Mouse (Mus musculus): ENCODE measurements around the gene Rps6kb2. TPM values are rescaled to one million over a fixed set of nuclear protein-coding genes. Genes with fewer than 3 reads are reported as not detected.

The Rps6kb2 gene
- 1.2 TPM for polyA plus RNA-seq (2014; fragmentation: Illumina TruSeq; extraction: RNeasy Lipid Tissue Mini Kit (QIAGEN cat#74804))

DNA sequence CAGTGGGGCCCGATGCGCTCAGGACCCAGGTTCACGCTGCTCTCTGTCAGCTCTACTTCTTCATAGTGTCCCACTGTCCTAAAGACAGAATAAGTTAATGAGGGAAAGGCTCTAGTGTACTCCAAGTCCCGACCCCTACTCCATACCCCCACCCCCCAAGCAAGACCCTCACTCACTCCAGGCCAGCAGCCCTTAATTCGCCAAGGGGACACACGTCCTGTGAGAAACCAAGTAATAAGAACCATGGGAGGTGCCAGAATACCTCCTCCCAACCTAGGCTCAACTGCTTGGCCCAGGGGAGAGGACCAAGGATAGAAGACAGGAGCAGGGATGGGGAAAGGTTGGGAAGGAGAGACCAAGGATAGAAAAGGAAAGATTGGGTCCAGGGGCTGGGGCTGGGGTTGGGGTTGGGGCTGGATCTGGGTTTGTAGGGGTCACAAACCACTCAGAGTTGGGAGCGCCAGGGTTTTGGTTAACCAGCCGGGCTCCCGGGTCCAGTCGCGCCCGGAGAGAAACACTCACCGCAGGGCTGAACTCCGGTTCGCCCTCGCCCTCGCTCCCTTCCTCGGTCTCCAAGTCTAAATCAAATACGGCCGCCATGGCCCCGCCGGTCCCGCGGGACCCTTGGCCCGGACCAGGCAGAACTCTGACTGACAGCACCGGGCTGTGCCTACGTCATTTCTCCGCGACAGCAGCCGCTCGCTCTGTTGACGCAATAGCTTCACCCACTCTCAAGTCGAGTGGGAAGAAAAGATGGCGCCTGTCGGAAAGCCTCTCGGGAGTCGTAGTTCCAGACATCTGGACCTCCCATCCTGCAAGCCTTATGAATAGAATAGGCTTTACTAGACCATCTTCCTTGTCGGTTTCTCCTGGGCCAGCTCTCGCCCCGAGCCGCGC is at the start of gene Rps6kb2:
Rps6kb2 (minus strand) TSS at position 709 of the 897 bp plus-strand sequence.

DNA sequence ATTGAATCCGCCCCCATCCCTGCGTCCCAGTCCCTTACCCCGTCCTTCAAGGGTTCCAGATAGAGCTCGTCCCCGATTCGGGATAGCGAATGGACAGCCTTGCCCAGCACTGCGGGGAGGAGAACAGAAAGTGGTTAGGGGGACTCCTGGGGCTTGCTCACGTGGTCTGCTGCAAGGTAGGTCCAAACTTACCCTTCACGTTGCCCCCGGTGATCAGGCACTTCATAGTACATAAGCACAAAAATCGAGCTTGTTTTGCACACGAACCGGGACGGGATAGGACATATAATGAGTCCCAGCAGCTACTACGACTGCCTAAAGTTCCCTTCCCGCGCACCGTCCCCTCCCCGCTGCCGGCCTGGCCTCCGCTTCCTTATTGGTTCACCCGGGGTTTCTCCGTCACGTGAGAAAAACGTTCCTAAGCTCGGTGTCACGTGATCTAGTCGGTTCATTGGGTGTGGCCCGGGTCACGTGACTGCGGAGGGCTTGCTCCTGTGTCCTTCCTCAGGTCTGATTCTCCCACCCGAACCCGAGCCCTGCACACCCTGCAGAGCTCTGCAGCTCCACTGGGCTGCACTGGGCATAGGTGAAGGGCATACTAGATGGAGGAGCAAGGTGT is 38.2 kb upstream of the Rps6kb2 start, which contains the start of gene Rad9a:
Rad9a (minus strand) TSS at position 372 of the 619 bp plus-strand sequence.

GRCm38 (mm10) chr19:4191528-4192250 is 28.5 kb upstream of the Rps6kb2 start, which contains the start of gene Ppp1ca:
Gene Ppp1ca, plus strand, starts transcription at chr19:4192065.

DNA sequence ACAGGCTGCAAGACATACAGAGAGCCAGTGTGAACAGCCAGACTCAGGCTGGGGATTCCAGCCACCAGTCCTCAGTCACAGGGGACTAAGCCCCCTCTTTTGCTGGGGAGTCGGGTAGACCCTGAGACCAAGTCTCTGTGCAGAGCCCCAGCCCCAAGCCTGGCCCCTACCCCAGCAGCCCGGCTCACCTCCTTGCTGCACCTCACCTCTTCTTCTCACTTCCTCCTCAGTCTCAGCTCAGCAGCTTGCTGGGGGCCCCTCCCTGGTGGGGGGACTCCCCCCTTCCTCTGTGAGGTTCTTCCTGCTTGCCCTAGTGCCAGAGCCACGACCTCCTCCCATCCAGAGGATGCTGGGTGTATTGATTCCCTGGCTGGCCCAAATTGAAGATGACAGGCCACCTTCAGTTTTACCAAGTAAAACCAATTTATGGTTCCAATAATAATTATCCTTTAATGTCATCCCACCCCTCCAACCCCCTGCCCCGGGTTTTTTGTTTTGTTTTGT is 27.7 kb upstream of the Rps6kb2 start, which contains the start of gene Tbc1d10c:
Tbc1d10c (minus strand) TSS at position 454 of the 504 bp plus-strand sequence.

DNA sequence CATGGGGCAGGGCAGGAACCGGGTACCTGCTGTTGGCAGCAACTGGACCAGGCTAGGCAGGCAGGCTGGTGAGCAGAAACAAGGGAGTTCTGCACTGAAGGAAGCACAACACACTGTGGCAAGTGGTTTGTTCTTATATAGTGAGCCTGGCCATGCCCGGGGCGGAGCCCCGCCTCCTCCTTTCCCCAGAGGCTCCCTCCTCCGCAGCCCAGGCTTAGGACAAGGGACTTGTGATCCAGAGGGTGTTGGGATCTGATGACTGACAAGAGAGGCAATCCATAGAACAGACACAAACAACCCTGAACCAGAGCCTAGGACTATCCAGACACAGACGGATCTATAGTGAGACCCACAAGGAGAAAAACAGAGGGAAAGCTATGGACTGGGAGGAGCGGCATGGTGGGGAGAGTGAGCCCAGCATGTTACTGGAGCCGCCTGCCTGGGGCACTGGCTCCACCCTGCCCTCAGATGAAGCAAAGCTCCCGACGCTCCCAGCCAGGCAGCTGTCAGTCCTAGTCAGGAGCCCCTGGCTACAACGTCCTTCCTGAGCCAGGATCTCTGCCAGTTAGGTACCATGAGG is 12.3 kb upstream of the Rps6kb2 start, which contains the start of gene Carns1:
Carns1 (minus strand) TSS at position 112 of the 580 bp plus-strand sequence.

DNA sequence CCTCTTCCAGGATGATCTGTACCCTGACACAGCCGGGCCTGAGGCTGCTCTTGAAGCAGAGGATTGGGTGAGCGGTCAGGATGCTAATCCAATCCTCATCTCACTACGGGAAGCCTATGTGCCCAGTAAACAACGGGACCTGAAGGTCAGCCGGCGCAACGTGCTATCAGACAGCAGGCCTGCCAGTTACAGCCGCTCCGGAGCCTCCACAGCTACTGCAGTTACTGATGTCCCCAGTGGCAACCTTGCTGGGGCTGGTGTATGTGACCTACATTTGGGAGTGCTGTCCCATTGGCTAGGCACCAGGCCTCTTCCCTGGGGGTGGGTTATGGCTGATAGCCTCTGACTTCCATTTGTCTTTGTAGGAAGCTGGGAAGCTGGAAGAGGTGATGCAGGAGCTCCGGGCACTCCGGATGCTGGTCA is 9.9 kb downstream of the Rps6kb2 start, which contains the start of gene Ptprcap:
Ptprcap (plus strand) TSS at position 373 of the 423 bp plus-strand sequence.

GRCm38 (mm10) chr19:4148491-4148806 is 14.7 kb downstream of the Rps6kb2 start, which contains the start of gene Coro1b:
Gene Coro1b, plus strand, starts transcription at chr19:4148619.

DNA sequence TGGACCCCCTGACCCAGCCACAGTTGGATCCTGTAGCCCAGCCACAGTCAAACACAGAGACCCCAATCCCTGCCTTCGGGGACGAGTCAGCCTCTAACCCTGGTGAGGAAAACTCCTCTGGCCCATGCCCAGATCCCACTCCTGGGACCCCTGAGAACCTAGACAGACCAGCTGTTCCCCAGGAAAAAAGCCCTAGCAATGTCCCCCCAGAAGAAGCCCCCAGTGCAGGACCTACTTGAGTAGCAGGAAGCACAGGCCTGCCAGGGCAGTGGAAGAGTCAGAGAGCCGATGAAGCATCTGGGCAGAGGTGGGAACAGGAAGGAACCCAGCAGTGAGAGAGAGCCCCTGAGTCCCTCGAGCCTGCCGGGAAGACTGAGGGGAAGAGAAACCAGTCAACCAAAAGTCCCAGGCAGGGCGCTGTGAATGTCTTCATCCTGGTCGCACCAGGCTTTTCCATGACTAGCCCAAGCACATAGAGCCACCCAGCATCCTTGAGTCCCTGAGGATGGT is 19.3 kb downstream of the Rps6kb2 start, which contains the start of gene Cabp4:
Cabp4 (minus strand) TSS at position 275 of the 510 bp plus-strand sequence.

GRCm38 (mm10) chr19:4139446-4139845 is 23.7 kb downstream of the Rps6kb2 start, which contains the start of gene Gpr152:
Gene Gpr152, plus strand, starts transcription at chr19:4139787.

GRCm38 (mm10) chr19:4125741-4126696 is 37.1 kb downstream of the Rps6kb2 start, which contains the start of gene Aip:
Gene Aip, minus strand, starts transcription at chr19:4125858.

Other genes starting within 250 kb of the Rps6kb2 start
- 1.7 TPM for gene Aldh3b1, start 233.5 kb downstream of the Rps6kb2 start, polyA plus RNA-seq (2014; fragmentation: Illumina TruSeq; extraction: RNeasy Lipid Tissue Mini Kit (QIAGEN cat#74804))
- 0.51 TPM for gene Unc93b1, start 228.2 kb downstream of the Rps6kb2 start, polyA plus RNA-seq (2014; fragmentation: Illumina TruSeq; extraction: RNeasy Lipid Tissue Mini Kit (QIAGEN cat#74804))
- gene Aldh3b3, start 204.7 kb downstream of the Rps6kb2 start, polyA plus RNA-seq (2014; fragmentation: Illumina TruSeq; extraction: RNeasy Lipid Tissue Mini Kit (QIAGEN cat#74804)), result not detected
- not detected for gene Aldh3b2, start 191.0 kb downstream of the Rps6kb2 start, polyA plus RNA-seq (2014; fragmentation: Illumina TruSeq; extraction: RNeasy Lipid Tissue Mini Kit (QIAGEN cat#74804))
- gene Acy3, start 176.8 kb downstream of the Rps6kb2 start, polyA plus RNA-seq (2014; fragmentation: Illumina TruSeq; extraction: RNeasy Lipid Tissue Mini Kit (QIAGEN cat#74804)), result 1.3 TPM
- not detected for gene Tbx10, start 170.6 kb downstream of the Rps6kb2 start, polyA plus RNA-seq (2014; fragmentation: Illumina TruSeq; extraction: RNeasy Lipid Tissue Mini Kit (QIAGEN cat#74804))
- gene Nudt8, start 162.8 kb downstream of the Rps6kb2 start, polyA plus RNA-seq (2014; fragmentation: Illumina TruSeq; extraction: RNeasy Lipid Tissue Mini Kit (QIAGEN cat#74804)), result not detected
- gene Gm49405, start 162.7 kb downstream of the Rps6kb2 start, polyA plus RNA-seq (2014; fragmentation: Illumina TruSeq; extraction: RNeasy Lipid Tissue Mini Kit (QIAGEN cat#74804)), result not detected
- gene Doc2g, start 160.0 kb downstream of the Rps6kb2 start, polyA plus RNA-seq (2014; fragmentation: Illumina TruSeq; extraction: RNeasy Lipid Tissue Mini Kit (QIAGEN cat#74804)), result not detected
- 2.2 TPM for gene Ndufv1, start 150.5 kb downstream of the Rps6kb2 start, polyA plus RNA-seq (2014; fragmentation: Illumina TruSeq; extraction: RNeasy Lipid Tissue Mini Kit (QIAGEN cat#74804))
- gene Gstp1, start 125.4 kb downstream of the Rps6kb2 start, polyA plus RNA-seq (2014; fragmentation: Illumina TruSeq; extraction: RNeasy Lipid Tissue Mini Kit (QIAGEN cat#74804)), result 13.3 TPM
- gene Gstp2, start 117.3 kb downstream of the Rps6kb2 start, polyA plus RNA-seq (2014; fragmentation: Illumina TruSeq; extraction: RNeasy Lipid Tissue Mini Kit (QIAGEN cat#74804)), result 5.3 TPM
- gene Gstp3, start 103.8 kb downstream of the Rps6kb2 start, polyA plus RNA-seq (2014; fragmentation: Illumina TruSeq; extraction: RNeasy Lipid Tissue Mini Kit (QIAGEN cat#74804)), result not detected
- gene Cabp2, start 81.8 kb downstream of the Rps6kb2 start, polyA plus RNA-seq (2014; fragmentation: Illumina TruSeq; extraction: RNeasy Lipid Tissue Mini Kit (QIAGEN cat#74804)), result not detected
- not detected for gene Cdk2ap2, start 66.2 kb downstream of the Rps6kb2 start, polyA plus RNA-seq (2014; fragmentation: Illumina TruSeq; extraction: RNeasy Lipid Tissue Mini Kit (QIAGEN cat#74804))
- 0.37 TPM for gene Pitpnm1, start 63.4 kb downstream of the Rps6kb2 start, polyA plus RNA-seq (2014; fragmentation: Illumina TruSeq; extraction: RNeasy Lipid Tissue Mini Kit (QIAGEN cat#74804))
- 1.00 TPM for gene Aip, start 37.5 kb downstream of the Rps6kb2 start, polyA plus RNA-seq (2014; fragmentation: Illumina TruSeq; extraction: RNeasy Lipid Tissue Mini Kit (QIAGEN cat#74804))
- not detected for gene Gpr152, start 23.6 kb downstream of the Rps6kb2 start, polyA plus RNA-seq (2014; fragmentation: Illumina TruSeq; extraction: RNeasy Lipid Tissue Mini Kit (QIAGEN cat#74804))
- not detected for gene Cabp4, start 19.3 kb downstream of the Rps6kb2 start, polyA plus RNA-seq (2014; fragmentation: Illumina TruSeq; extraction: RNeasy Lipid Tissue Mini Kit (QIAGEN cat#74804))
- 12.7 TPM for gene Coro1b, start 14.7 kb downstream of the Rps6kb2 start, polyA plus RNA-seq (2014; fragmentation: Illumina TruSeq; extraction: RNeasy Lipid Tissue Mini Kit (QIAGEN cat#74804))
- 1.6 TPM for gene Ptprcap, start 9.8 kb downstream of the Rps6kb2 start, polyA plus RNA-seq (2014; fragmentation: Illumina TruSeq; extraction: RNeasy Lipid Tissue Mini Kit (QIAGEN cat#74804))
- gene Carns1, start 12.1 kb upstream of the Rps6kb2 start, polyA plus RNA-seq (2014; fragmentation: Illumina TruSeq; extraction: RNeasy Lipid Tissue Mini Kit (QIAGEN cat#74804)), result 1.00 TPM
- gene Tbc1d10c, start 27.9 kb upstream of the Rps6kb2 start, polyA plus RNA-seq (2014; fragmentation: Illumina TruSeq; extraction: RNeasy Lipid Tissue Mini Kit (QIAGEN cat#74804)), result not detected
- gene Ppp1ca, start 28.7 kb upstream of the Rps6kb2 start, polyA plus RNA-seq (2014; fragmentation: Illumina TruSeq; extraction: RNeasy Lipid Tissue Mini Kit (QIAGEN cat#74804)), result 102 TPM
- gene Rad9a, start 38.3 kb upstream of the Rps6kb2 start, polyA plus RNA-seq (2014; fragmentation: Illumina TruSeq; extraction: RNeasy Lipid Tissue Mini Kit (QIAGEN cat#74804)), result 3.0 TPM
- 0.26 TPM for gene Clcf1, start 50.9 kb upstream of the Rps6kb2 start, polyA plus RNA-seq (2014; fragmentation: Illumina TruSeq; extraction: RNeasy Lipid Tissue Mini Kit (QIAGEN cat#74804))
- gene AC109138.7, start 51.0 kb upstream of the Rps6kb2 start, polyA plus RNA-seq (2014; fragmentation: Illumina TruSeq; extraction: RNeasy Lipid Tissue Mini Kit (QIAGEN cat#74804)), result not detected
- not detected for gene Pold4, start 68.5 kb upstream of the Rps6kb2 start, polyA plus RNA-seq (2014; fragmentation: Illumina TruSeq; extraction: RNeasy Lipid Tissue Mini Kit (QIAGEN cat#74804))
- gene Ssh3, start 105.8 kb upstream of the Rps6kb2 start, polyA plus RNA-seq (2014; fragmentation: Illumina TruSeq; extraction: RNeasy Lipid Tissue Mini Kit (QIAGEN cat#74804)), result 1.9 TPM
- gene Ankrd13d, start 119.8 kb upstream of the Rps6kb2 start, polyA plus RNA-seq (2014; fragmentation: Illumina TruSeq; extraction: RNeasy Lipid Tissue Mini Kit (QIAGEN cat#74804)), result not detected
- gene Grk2, start 142.9 kb upstream of the Rps6kb2 start, polyA plus RNA-seq (2014; fragmentation: Illumina TruSeq; extraction: RNeasy Lipid Tissue Mini Kit (QIAGEN cat#74804)), result 19.6 TPM
- 79.9 TPM for gene Kdm2a, start 234.9 kb upstream of the Rps6kb2 start, polyA plus RNA-seq (2014; fragmentation: Illumina TruSeq; extraction: RNeasy Lipid Tissue Mini Kit (QIAGEN cat#74804))

Measured in ovary, adult 10 weeks (tissue).